Mouse (Mus musculus): ENCODE results near the gene Diras2.

- no peak for TF ChIP-seq CTCF (IDR thresholded peaks at IDR 0.05; ENCODE audit: borderline replicate concordance, insufficient read depth, low read length)
- TF ChIP-seq POLR2A (IDR thresholded peaks at IDR 0.05; ENCODE audit: low read depth, low read length): no peak
Observed at GRCm38 (mm10) chr13:52539461-52539860, 8.4 kb upstream of the Diras2 start.

Data from embryonic fibroblast, embryonic 13.5 days (primary cell).